Comparison of ENCODE assay signal across 8 mouse cellular contexts in genomic region chr15:59188371-59188770, GRCm38 (mm10).
A peak's percentile ranks its signal among the peaks of the same experiment; 100 is the strongest.
DNase-seq lines count a peak whose midpoint lies in the region; ATAC-seq lines count a peak whose summit lies in the region.

No protein-coding gene starts in this region.

- H3K4me2 ChIP-seq in forebrain, embryonic 15.5 days (replicated peaks): no peak overlapping the region
- H3K4me2 ChIP-seq in liver, embryonic 12.5 days: no peak overlapping the region

- H3K9ac ChIP-seq in forebrain, embryonic 15.5 days (replicated peaks): no peak overlapping the region
- no peak overlapping the region for H3K9ac ChIP-seq in liver, embryonic 12.5 days

- no peak overlapping the region for H3K4me3 ChIP-seq in forebrain, embryonic 10.5 days
- no peak overlapping the region for H3K4me3 ChIP-seq in forebrain, embryonic 15.5 days
- H3K4me3 ChIP-seq in liver, embryonic 12.5 days: no peak overlapping the region

- WGBS in forebrain, embryonic 10.5 days: 42% methylated on average over 4 of the region's 4 CpGs
- WGBS in forebrain, embryonic 15.5 days: 22% methylated on average over 4 of the region's 4 CpGs
- 55% methylated on average over 4 of the region's 4 CpGs for WGBS in liver, embryonic 12.5 days (ENCODE audit: insufficient replicate concordance)

- H3K27ac ChIP-seq in forebrain, embryonic 10.5 days: peak overlapping the region; percentile 76
- no peak overlapping the region for H3K27ac ChIP-seq in forebrain, embryonic 15.5 days (replicated peaks)
- no peak overlapping the region for H3K27ac ChIP-seq in liver, embryonic 12.5 days

- DNase-seq in forebrain, embryonic 10.5 days (ENCODE audit: extremely low spot score, low spot score): no peak
- peak; percentile 43 to 47 for DNase-seq in right cerebral cortex, postnatal 10 days (ENCODE audit: low spot score in 2 of 2)
- no peak for DNase-seq in right cerebral cortex, postnatal 14 days
- DNase-seq in kidney, adult 9 months: peak; percentile 79
- DNase-seq in telencephalon, adult 2 months (ENCODE audit: low read depth, low spot score): peak; percentile 58
- no peak for DNase-seq in thymus, postnatal 4 days

- no peaks in the 10 kb centered on the region for H3K36me3 ChIP-seq in forebrain, embryonic 10.5 days (replicated peaks)
- no peaks in the 10 kb centered on the region for H3K36me3 ChIP-seq in forebrain, embryonic 15.5 days
- no peaks in the 10 kb centered on the region for H3K36me3 ChIP-seq in liver, embryonic 12.5 days

- peaks cover 18% of the 10 kb centered on the region for H3K4me1 ChIP-seq in forebrain, embryonic 10.5 days
- 0 out of 2 replicates have a peak, but pooled peaks cover 6% of the 10 kb centered on the region for H3K4me1 ChIP-seq in forebrain, embryonic 15.5 days
- H3K4me1 ChIP-seq in liver, embryonic 12.5 days: no peaks in the 10 kb centered on the region

- no peak for ATAC-seq in forebrain, embryonic 15.5 days (replicated peaks)
- ATAC-seq in liver, embryonic 12.5 days: no peak

- H3K27me3 ChIP-seq in forebrain, embryonic 10.5 days (ENCODE audit: poor library complexity, severe bottlenecking): peaks cover 4% of the 10 kb centered on the region; the same call in 1 of the 2 replicates
- no peaks in the 10 kb centered on the region for H3K27me3 ChIP-seq in forebrain, embryonic 15.5 days
- peaks cover 4% of the 10 kb centered on the region; the same call in 1 of the 2 replicates for H3K27me3 ChIP-seq in liver, embryonic 12.5 days (replicated peaks)

- H3K9me3 ChIP-seq in forebrain, embryonic 10.5 days: no peaks in the 10 kb centered on the region
- H3K9me3 ChIP-seq in forebrain, embryonic 15.5 days: no peaks in the 10 kb centered on the region
- H3K9me3 ChIP-seq in liver, embryonic 12.5 days (replicated peaks): no peaks in the 10 kb centered on the region

Comparison
In these comparisons a context has a peak if more than half of its experiments do, and no peak if none do; other contexts are left out.
1. DNase-seq: peak in right cerebral cortex, postnatal 10 days (2 of 2), kidney, adult 9 months (single experiment) and telencephalon, adult 2 months (single experiment); none in forebrain, embryonic 10.5 days (single experiment), right cerebral cortex, postnatal 14 days (single experiment) and thymus, postnatal 4 days (single experiment).